39 mouse cellular contexts compared by ENCODE assay signal in genomic region chr2:112436292-112436691, GRCm38 (mm10). TPM values are rescaled to one million over a fixed set of nuclear protein-coding genes. Genes with fewer than 3 reads are reported as not detected.
"Had no signal": no experiment of that assay in that cellular context is flagged by ENCODE, and none has a peak within 500 bp of the region (broad histone marks: within the 10 kb centered on the region; RNA-seq: fewer than 3 reads in every experiment).

No protein-coding gene starts in this region.

- ATAC-seq: liver, embryonic 12.5 days; liver, postnatal 0 days; lung, postnatal 0 days; midbrain, embryonic 13.5 days; midbrain, embryonic 15.5 days; midbrain, embryonic 16.5 days had no signal

- H3K27ac ChIP-seq: limb, embryonic 10.5 days; limb, embryonic 12.5 days; limb, embryonic 13.5 days; limb, embryonic 15.5 days; liver, embryonic 12.5 days; liver, embryonic 13.5 days; liver, embryonic 14.5 days; liver, embryonic 15.5 days; lung, embryonic 15.5 days; macrophage; midbrain, embryonic 10.5 days; midbrain, embryonic 12.5 days; midbrain, embryonic 13.5 days; midbrain, embryonic 15.5 days; neural tube, embryonic 12.5 days; neural tube, embryonic 13.5 days had no signal

- H3K9me3 ChIP-seq: limb, embryonic 10.5 days; limb, embryonic 12.5 days; limb, embryonic 13.5 days; limb, embryonic 15.5 days; liver, embryonic 12.5 days; liver, embryonic 13.5 days; liver, embryonic 15.5 days; lung, embryonic 15.5 days; megakaryocyte, embryonic 14.5 days; midbrain, embryonic 10.5 days; midbrain, embryonic 12.5 days; midbrain, embryonic 13.5 days; midbrain, embryonic 15.5 days; neural tube, embryonic 12.5 days; neural tube, embryonic 13.5 days had no signal

- DNase-seq: left cerebral cortex, postnatal 4 days; liver; liver, embryonic 13.5 days; liver, postnatal 0 days; lung, adult 18-20 months; lung, adult 2 months; lung, embryonic 14.5 days; lung, postnatal 14 days; lung, postnatal 36 days; lung, postnatal 4 days; midbrain, embryonic 14.5 days had no signal

- H3K9ac ChIP-seq: limb, embryonic 12.5 days; limb, embryonic 13.5 days; limb, embryonic 15.5 days; liver, embryonic 12.5 days; liver, embryonic 13.5 days; liver, embryonic 14.5 days; liver, embryonic 15.5 days; liver, postnatal 0 days; lung, embryonic 14.5 days; lung, embryonic 15.5 days; midbrain, embryonic 12.5 days; midbrain, embryonic 13.5 days; midbrain, embryonic 15.5 days; neural tube, embryonic 12.5 days; neural tube, embryonic 13.5 days had no signal

- H3K4me1 ChIP-seq: limb, embryonic 10.5 days; limb, embryonic 12.5 days; limb, embryonic 13.5 days; limb, embryonic 15.5 days; lung, embryonic 15.5 days; midbrain, embryonic 10.5 days; midbrain, embryonic 12.5 days; midbrain, embryonic 13.5 days; midbrain, embryonic 15.5 days; neural tube, embryonic 12.5 days; neural tube, embryonic 13.5 days had no signal

- H3K4me3 ChIP-seq: limb, embryonic 10.5 days; limb, embryonic 12.5 days; limb, embryonic 13.5 days; limb, embryonic 15.5 days; liver, embryonic 12.5 days; liver, embryonic 13.5 days; liver, embryonic 15.5 days; lung, embryonic 15.5 days; megakaryocyte, embryonic 14.5 days; midbrain, embryonic 10.5 days; midbrain, embryonic 12.5 days; midbrain, embryonic 13.5 days; midbrain, embryonic 15.5 days; neural tube, embryonic 12.5 days; neural tube, embryonic 13.5 days had no signal

- H3K36me3 ChIP-seq: limb, embryonic 10.5 days; limb, embryonic 12.5 days; limb, embryonic 13.5 days; limb, embryonic 15.5 days; liver, embryonic 12.5 days; liver, embryonic 13.5 days; liver, embryonic 15.5 days; lung, embryonic 15.5 days; midbrain, embryonic 10.5 days; midbrain, embryonic 12.5 days; midbrain, embryonic 13.5 days; midbrain, embryonic 15.5 days; neural tube, embryonic 12.5 days; neural tube, embryonic 13.5 days had no signal

- H3K4me2 ChIP-seq: limb, embryonic 12.5 days; limb, embryonic 13.5 days; limb, embryonic 15.5 days; liver, embryonic 11.5 days; liver, embryonic 12.5 days; liver, embryonic 13.5 days; liver, embryonic 15.5 days; lung, embryonic 14.5 days; lung, embryonic 15.5 days; midbrain, embryonic 11.5 days; midbrain, embryonic 12.5 days; midbrain, embryonic 13.5 days; midbrain, embryonic 15.5 days; neural tube, embryonic 12.5 days; neural tube, embryonic 13.5 days had no signal

- H3K27me3 ChIP-seq: limb, embryonic 12.5 days; limb, embryonic 13.5 days; limb, embryonic 15.5 days; liver, embryonic 12.5 days; liver, embryonic 13.5 days; liver, embryonic 15.5 days; lung, embryonic 15.5 days; midbrain, embryonic 12.5 days; midbrain, embryonic 13.5 days; midbrain, embryonic 15.5 days; neural tube, embryonic 12.5 days; neural tube, embryonic 13.5 days had no signal

RNA-seq across cellular contexts. Expression of gene Chrm5, which starts 44.3 kb away (rescaled TPM):
- total RNA-seq: liver, adult 2 months; megakaryocyte progenitor cell, adult 5-6 weeks; megakaryocyte, adult 5-6 weeks; megakaryocyte-erythroid progenitor cell, adult 5-6 weeks; monocyte, adult 5-6 weeks had no signal
- polyA plus RNA-seq: limb, embryonic 10.5 days; limb, embryonic 12.5 days; limb, embryonic 13.5 days; limb, embryonic 14.5 days; liver, adult 2 months; liver, embryonic 11.5 days; liver, embryonic 12.5 days; liver, embryonic 13.5 days; liver, embryonic 14.5 days; liver, embryonic 15.5 days; liver, embryonic 16.5 days; liver, postnatal 0 days; lung, adult 2 months; lung, embryonic 14.5 days; lung, embryonic 15.5 days; lung, postnatal 0 days; macrophage; midbrain, embryonic 10.5 days; midbrain, embryonic 11.5 days; neural tube, embryonic 11.5 days had no signal
